Mouse (Mus musculus) cerebellum, adult 2 months (tissue): ENCODE measurements around the gene Katnal1. TPM values are rescaled to one million over a fixed set of nuclear protein-coding genes. Genes with fewer than 3 reads are reported as not detected.

ENCODE experiments used
- DNase-seq, 2 experiments: peaks; one replicate each; pipeline ENCODE4 v3.0.0; 2021
- H3K27ac ChIP-seq: fragments of 200-500 bp; 2 replicates; pipeline ENCODE4 v1.5.1; 2012; ENCODE audit warnings: low read length, control low read depth, inconsistent platforms; ENCODE audit not compliant: insufficient read depth
- H3K27me3 ChIP-seq: fragments of 200-500 bp; 2 replicates; pipeline ENCODE4 v1.6.1; 2012; ENCODE audit warnings: inconsistent platforms, mild to moderate bottlenecking, low read length, moderate library complexity; ENCODE audit not compliant: control insufficient read depth, insufficient read depth
- H3K4me1 ChIP-seq: fragments of 200-500 bp; 2 replicates; pipeline ENCODE4 v1.6.1; 2011; ENCODE audit warnings: low read length; ENCODE audit not compliant: control insufficient read depth, insufficient read depth
- H3K4me3 ChIP-seq: fragments of 200-500 bp; replicated peaks from 2 replicates; pipeline ENCODE3; 2011; ENCODE audit warnings: mild to moderate bottlenecking, low read depth, low read length, control low read depth; ENCODE audit not compliant: insufficient read depth
- CTCF ChIP-seq: fragments of 200-500 bp; IDR thresholded peaks from 2 replicates; pipeline ENCODE4 v1.5.1; 2011; ENCODE audit warnings: low read depth, mild to moderate bottlenecking, control low read depth, low read length, moderate library complexity, borderline replicate concordance; ENCODE audit not compliant: insufficient read depth
- POLR2A ChIP-seq: fragments of 200-500 bp; IDR thresholded peaks from 2 replicates; pipeline ENCODE4 v1.6.1; 2011; ENCODE audit warnings: low read length, control low read depth, borderline replicate concordance; ENCODE audit not compliant: insufficient read depth
- WGBS: fragments of 180-500 bp; shearing (Covaris S2); methylation state at CpG from one replicate; pipeline ENCODE4 v1.1.7; 2018; 5-methylcytosine and 5-hydroxymethylcytosine counted together
- polyA plus RNA-seq: library from polyadenylated mRNA; depleted of rRNA; stranded (reverse); fragments of >200 nt; gene quantifications from 2 replicates; pipeline ENCODE4 v1.2.3, GENCODE M21; 2012; rRNA removed

The Katnal1 gene
- polyA plus RNA-seq, 1 experiment: 41.0 TPM

- TF ChIP-seq POLR2A (no peak), CTCF (no peak)
- 34% methylated on average over 6 of the region's 6 CpGs for WGBS
- H3K27ac ChIP-seq: no peak overlapping the region
- H3K27me3 ChIP-seq: no peaks in the 10 kb centered on the region
- no peak overlapping the region for H3K4me3 ChIP-seq
- no peaks in the 10 kb centered on the region for H3K4me1 ChIP-seq
- peak in 1 of 2 experiments; percentile 6 for DNase-seq
Observed at GRCm38 (mm10) chr5:148849516-148849915, 79.6 kb downstream of the Katnal1 start.

GRCm38 (mm10) chr5:148847032-148847431, 82.1 kb downstream of the Katnal1 start:
- H3K4me1 ChIP-seq: no peaks in the 10 kb centered on the region
- no peak for DNase-seq
- 97% methylated on average over 5 of the region's 5 CpGs for WGBS
- TF ChIP-seq POLR2A (no peak), CTCF (no peak)
- H3K27ac ChIP-seq: no peak overlapping the region
- no peaks in the 10 kb centered on the region for H3K27me3 ChIP-seq
- H3K4me3 ChIP-seq: no peak overlapping the region

- Histone ChIP-seq H3K4me1 (no peaks in the 10 kb centered on the region), H3K27me3 (no peaks in the 10 kb centered on the region), H3K4me3 (no peak overlapping the region), H3K27ac (no peak overlapping the region)
- DNase-seq: no peak
- TF ChIP-seq CTCF: no peak
- TF ChIP-seq POLR2A: no peak
- whole genome bisulfite sequencing: 48% methylated on average over 8 of the region's 8 CpGs
Observed at GRCm38 (mm10) chr5:148837069-148837468, 92.1 kb downstream of the Katnal1 start.

GRCm38 (mm10) chr5:148831596-148832257, 97.4 kb downstream of the Katnal1 start:
- Histone ChIP-seq H3K27me3 (no peaks in the 10 kb centered on the region), H3K4me1 (no peaks in the 10 kb centered on the region; the same call in 1 of the 2 replicates), H3K4me3 (no peak overlapping the region), H3K27ac (no peak overlapping the region)
- TF ChIP-seq POLR2A (no peak), CTCF (peak; percentile 65; the same call in 1 of the 2 replicates)
- peak; percentile 47 to 65 for DNase-seq
- 7% methylated on average over 23 of the region's 23 CpGs for WGBS

- Histone ChIP-seq H3K4me1 (no peaks in the 10 kb centered on the region; the same call in 1 of the 2 replicates), H3K4me3 (no peak overlapping the region), H3K27me3 (no peaks in the 10 kb centered on the region), H3K27ac (no peak overlapping the region)
- DNase-seq: no peak
- TF ChIP-seq CTCF: no peak
- TF ChIP-seq POLR2A: no peak
- WGBS: 13% methylated on average over 9 of the region's 9 CpGs
Observed at GRCm38 (mm10) chr5:148831141-148831547, 98.0 kb downstream of the Katnal1 start.

- Histone ChIP-seq H3K4me1 (no peaks in the 10 kb centered on the region), H3K27me3 (no peaks in the 10 kb centered on the region), H3K4me3 (no peak overlapping the region), H3K27ac (no peak overlapping the region)
- no peak for DNase-seq
- TF ChIP-seq POLR2A (no peak), CTCF (no peak)
- 80% methylated on average over 7 of the region's 7 CpGs for WGBS
Observed at GRCm38 (mm10) chr5:148825732-148826131, 103.4 kb downstream of the Katnal1 start.

- no peak overlapping the region for H3K4me3 ChIP-seq
- DNase-seq: no peak
Observed at GRCm38 (mm10) chr5:148822772-148823171, 106.3 kb downstream of the Katnal1 start.

More at GRCm38 (mm10) chr5:148822772-148823171, 106.3 kb downstream of the Katnal1 start:
- WGBS: 18% methylated on average over 13 of the region's 13 CpGs
- Histone ChIP-seq H3K27me3 (no peaks in the 10 kb centered on the region), H3K27ac (no peak overlapping the region), H3K4me1 (no peaks in the 10 kb centered on the region)
- TF ChIP-seq POLR2A (no peak), CTCF (no peak)

Other genes starting within 250 kb of the Katnal1 start
- gene Gm42791, start 65.8 kb upstream of the Katnal1 start, polyA plus RNA-seq: not detected in 2 replicates